Mouse (Mus musculus): ENCODE measurements around the gene Esrrg.

- TF ChIP-seq GATA1 (IDR thresholded peaks at IDR 0.05; ENCODE audit: borderline replicate concordance, low read length): no peak
- TF ChIP-seq FLI1 (IDR thresholded peaks at IDR 0.05; ENCODE audit: low read length): no peak
These were observed 422.7 kb downstream of the Esrrg start for GRCm38 (mm10) chr1:188031276-188031675.

Measured in megakaryocyte, embryonic 14.5 days (primary cell).